Mouse (Mus musculus) stomach, postnatal 0 days (tissue): ENCODE measurements around the gene Mast1.

ENCODE experiments used
- CTCF ChIP-seq: IDR thresholded peaks from 2 replicates; pipeline ENCODE4 v1.5.1; 2016; ENCODE audit warnings: antibody characterized with exemption, low read depth, mild to moderate bottlenecking, moderate library complexity
- EP300 ChIP-seq: optimal IDR thresholded peaks from 2 replicates; pipeline ENCODE3; 2016; ENCODE audit warnings: antibody characterized with exemption

DNA sequence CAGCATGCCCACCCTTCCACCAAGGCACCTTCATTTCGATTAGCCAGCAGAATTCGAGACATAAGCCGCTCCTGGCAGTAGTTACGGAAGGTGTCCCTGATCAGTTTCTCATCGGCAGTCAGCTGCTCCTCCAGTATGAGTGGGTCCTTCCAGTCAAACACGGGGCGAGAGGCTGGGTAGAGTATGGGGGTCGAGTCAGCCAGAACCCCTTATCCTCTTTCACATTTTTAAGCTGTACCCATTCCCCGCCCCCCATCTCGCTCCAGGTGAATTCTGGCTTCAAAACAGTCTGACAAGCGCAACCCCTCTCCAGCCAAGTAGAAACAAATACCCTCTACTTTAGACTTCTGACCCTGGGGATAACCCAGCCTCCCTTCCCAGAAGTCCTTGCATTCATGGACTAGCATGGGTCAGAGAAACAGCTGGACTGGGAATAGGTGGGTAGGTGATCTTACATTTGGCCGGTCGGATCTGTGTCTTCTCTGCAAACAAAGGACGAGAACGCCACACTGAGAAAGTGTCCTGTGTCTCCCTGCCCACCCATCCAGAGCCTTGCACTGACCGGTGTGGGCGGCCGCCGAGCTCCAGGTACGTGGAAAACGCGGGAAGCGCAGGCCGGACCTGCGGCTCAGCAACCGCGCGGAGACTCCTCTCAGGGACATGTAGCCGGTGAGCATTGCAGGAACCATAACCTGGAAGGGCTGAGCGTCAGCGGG, 44.0 kb downstream of the Mast1 start:
- TF ChIP-seq CTCF, result no peak
- TF ChIP-seq EP300, result no peak
